Mouse (Mus musculus) left cerebral cortex, adult 11 months (tissue): ENCODE data around the gene Ankrd34a.

Experiments used
- DNase-seq: peaks from one replicate; pipeline ENCODE4 v3.0.0; 2022; ENCODE audit warnings: low spot score

Gene Ankrd34a

DNA sequence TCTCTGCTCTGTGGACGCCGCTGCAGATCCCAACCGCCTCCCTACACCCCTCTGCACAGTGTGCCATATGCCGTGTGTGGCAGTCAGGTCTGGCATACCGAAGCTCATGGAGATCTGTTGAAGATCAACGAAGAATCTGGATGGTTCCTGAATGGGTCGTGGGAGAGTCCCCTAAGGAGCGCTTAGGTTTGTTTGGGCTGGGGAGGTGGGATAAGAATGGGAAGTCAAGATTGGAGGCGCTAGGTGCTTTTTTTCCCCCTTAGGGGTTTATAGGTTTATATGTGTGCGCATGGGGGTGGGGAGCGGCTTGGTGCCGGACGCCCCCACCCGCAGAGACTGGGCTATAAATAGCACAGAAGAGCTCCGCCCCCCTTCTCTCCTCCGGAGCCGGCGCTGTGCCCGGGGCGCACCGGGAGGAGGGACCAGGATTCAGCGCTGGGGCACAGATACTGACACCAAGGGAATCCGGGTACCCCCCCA is at the start of gene Ankrd34a:
Ankrd34a (plus strand) TSS at position 409 of the 480 bp plus-strand sequence.
- peak; percentile 78 for DNase-seq

DNA sequence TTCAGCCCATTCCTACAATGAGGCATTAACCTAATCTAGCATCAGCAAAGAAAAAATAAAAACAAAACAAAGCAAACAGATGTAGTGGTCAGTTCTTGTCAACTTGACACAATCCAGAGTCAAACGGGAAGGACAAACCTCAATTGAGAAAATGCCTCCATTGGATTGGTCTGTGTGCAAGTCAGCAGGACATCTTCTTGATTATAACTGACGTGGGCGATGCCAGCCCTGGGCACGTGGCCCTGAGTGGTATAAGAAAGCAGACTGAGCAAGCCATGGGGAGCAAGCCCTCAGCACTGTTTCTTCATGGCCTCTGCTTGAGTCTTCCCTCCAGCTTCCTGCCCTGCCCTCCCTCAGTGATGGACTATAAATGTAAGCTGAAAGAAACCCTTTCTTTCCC is 49.6 kb upstream of the Ankrd34a start:
- no peak for DNase-seq

DNA sequence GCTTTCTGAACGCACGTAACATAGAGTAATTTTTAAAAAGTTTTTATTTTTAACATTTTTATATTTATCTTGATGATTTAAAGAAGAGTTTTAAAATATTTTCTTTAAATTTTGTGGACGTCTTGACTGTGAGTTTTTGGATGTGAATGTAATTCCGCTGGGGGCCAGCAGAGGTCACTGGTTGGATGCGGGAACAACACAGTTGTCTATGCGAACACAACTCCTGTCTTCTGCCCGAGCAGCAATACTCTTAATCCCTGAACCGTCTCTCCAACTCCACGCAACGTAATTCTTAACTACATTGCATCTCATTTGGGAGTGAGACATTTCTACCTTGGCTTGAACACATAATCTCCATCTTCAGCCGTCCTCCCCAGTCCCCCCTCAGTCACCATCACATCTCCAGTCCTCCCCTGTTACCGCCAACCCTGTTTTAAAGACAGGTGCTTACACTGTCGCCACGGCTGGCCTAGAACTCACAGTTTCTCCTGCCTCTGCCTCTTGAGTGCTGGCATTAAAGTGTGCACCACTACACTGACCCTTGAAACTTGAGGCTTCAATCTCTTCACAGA is 49.0 kb upstream of the Ankrd34a start:
- DNase-seq, result peak; percentile 41

DNA sequence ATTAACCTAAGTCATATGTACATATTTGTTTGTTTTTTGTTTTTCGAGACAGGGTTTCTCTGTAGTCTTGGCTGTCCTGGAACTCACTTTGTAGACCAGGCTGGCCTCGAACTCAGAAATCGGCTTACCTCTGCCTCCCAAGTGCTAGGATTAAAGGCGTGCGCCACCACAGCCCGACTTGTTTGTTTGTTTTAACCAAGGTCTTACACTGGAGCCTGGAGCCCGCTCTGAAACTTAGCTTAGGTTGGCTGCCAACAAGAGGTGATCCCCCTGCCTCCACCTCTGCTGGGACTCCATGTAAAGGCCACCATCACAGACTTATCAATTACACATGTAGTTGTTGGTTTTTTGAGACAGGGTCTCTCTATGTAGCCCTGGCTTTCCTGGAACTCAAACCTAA is 47.6 kb upstream of the Ankrd34a start:
- no peak for DNase-seq

DNA sequence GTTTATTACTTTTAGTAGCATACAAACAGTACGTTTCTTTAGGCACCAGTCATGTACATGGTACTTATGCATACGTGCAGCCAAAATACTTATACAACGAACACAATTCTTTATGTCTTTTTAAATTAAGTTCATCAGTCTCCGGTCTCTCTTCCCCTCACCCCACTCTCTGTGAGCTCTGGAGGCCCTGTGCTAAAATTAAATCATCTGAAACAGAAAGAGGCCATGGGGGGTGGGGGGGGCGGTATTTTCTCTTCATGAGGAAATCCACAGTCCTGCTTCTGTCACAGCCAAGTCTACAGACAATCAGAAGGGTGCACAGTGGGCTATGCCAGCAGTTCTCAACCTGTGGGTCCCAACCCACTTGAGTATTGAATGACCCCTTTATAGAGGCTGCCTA is 47.1 kb upstream of the Ankrd34a start:
- DNase-seq, result no peak

DNA sequence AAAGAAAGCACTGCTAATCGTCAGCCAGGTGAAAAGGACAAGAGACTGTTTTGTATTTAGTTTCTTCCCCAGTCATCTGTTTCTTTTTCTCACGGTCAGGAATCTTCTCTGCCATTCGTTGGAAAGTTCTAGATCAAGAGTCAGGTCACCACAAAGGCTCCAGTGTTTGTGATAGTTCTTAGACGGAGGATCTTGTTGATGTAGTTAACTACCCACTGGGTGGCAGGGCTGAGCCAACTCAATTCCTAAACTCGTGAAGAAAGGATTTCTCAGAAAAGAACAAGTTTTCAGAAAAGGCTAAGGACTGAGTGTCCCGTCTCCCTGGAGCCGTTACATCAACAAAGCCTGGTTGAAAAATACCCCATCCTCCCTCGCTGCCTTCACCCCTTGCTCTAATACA is 45.2 kb upstream of the Ankrd34a start:
- no peak for DNase-seq

DNA sequence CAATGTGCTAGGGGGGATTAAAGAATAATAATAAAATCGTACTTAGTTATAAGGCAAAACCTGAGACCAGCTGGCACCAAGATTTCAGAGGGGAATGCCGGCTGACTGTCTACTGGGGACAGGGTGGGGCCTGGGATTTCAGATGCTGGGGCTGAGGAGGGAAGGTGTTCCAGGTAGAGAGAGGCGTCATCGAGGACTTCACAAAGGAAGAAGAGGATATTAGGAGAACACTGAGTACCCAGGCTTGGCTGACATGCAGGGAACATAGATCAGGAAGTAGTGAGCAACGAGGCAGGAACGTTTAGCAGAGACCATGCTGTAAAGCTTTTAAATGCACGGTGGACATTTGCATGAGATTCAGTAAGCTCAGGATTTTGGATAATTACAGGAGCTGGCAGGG is 44.5 kb upstream of the Ankrd34a start:
- DNase-seq, result no peak

DNA sequence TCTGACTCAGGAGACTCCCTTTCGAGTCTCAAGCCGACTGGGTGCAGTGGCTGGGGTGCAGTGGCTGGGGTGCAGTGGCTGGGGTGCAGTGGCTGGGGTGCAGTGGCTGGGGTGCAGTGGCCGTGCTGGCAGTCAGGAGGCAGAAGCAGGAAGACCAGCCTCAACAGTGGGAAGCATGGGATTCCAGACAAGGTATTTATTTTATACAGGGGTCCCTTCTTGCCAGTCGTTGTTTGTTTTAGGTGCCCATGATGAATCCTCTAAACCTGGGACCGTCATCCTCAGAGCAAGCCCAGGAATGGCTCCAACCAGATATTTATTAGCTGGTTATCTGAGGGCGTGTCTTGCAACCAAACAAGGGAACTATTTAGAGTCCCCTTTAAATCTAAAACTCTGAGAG is 42.8 kb upstream of the Ankrd34a start:
- DNase-seq, result no peak

DNA sequence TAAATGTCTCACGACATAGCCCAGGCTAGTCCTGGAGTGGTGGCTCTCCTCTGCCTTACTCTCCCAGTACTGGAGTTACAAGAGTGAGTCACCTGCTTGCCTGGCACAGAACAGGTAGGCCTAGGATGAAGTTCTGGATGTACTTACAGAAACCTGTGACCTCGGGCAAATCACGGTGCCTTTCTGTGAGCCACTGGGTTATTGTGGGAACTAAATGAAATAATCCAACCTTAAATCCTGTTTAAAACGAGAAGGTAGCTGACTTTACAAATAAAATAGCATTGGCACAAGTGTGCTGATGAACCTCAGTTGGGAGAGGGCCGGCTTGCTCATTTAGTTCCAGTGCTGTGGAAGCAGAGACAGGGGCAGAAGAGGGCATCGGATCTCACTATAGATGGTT is 42.2 kb upstream of the Ankrd34a start:
- DNase-seq, result no peak

DNA sequence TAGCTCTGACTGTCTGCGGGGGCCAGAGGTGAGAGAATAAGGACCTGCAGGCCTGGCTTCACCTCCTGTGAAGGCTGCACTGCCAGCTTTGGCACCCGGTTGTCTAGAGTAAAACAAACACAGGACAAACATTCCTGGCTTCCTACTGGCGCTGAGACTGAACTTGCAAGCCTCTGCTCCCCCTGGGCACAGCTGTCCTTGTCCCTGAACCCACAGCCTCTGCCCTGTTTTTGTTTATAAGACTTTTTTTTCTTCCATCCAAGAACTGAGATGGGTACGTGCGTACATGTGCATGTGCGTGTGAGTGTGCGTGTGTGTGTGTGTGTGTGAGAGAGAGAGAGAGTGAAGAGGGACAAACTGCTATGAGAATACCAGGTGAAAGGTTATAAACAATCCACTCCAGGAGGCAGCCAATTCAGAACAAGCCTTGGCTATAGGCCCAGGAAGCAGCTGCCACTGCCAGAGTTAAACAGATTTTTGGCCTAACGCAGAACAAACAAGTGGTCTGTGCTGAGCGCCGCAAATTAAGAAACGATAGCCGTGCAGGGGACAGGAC is 41.3 kb upstream of the Ankrd34a start:
- DNase-seq, result no peak

DNA sequence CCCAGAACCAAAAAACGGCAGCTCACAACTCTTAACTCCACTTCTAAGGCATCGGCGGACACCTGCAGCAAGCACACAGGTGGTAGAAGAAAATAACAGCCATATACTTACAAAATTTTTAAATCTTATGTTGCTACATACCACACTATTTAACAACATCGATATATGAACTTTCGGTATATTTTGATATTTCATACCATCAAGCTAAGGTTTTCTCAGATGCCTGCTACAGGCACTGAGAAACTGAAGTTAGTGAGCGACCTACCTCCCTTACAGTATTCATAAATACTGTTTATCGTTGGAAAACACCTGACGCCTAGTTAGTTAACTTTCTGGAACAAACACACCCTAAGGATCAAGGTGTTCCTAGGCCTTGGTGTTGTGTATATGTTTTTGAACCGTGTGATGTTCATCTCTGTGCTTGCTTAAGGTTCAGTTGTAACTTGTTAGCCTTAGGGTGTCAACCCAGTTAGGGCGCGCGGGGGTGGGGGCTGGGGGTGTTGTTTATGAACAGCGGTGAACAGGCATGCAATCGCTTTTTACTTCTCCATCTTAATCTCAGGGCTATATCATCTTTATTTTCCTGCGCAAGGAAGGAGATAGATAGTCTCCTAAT is 40.3 kb upstream of the Ankrd34a start:
- DNase-seq, result no peak

DNA sequence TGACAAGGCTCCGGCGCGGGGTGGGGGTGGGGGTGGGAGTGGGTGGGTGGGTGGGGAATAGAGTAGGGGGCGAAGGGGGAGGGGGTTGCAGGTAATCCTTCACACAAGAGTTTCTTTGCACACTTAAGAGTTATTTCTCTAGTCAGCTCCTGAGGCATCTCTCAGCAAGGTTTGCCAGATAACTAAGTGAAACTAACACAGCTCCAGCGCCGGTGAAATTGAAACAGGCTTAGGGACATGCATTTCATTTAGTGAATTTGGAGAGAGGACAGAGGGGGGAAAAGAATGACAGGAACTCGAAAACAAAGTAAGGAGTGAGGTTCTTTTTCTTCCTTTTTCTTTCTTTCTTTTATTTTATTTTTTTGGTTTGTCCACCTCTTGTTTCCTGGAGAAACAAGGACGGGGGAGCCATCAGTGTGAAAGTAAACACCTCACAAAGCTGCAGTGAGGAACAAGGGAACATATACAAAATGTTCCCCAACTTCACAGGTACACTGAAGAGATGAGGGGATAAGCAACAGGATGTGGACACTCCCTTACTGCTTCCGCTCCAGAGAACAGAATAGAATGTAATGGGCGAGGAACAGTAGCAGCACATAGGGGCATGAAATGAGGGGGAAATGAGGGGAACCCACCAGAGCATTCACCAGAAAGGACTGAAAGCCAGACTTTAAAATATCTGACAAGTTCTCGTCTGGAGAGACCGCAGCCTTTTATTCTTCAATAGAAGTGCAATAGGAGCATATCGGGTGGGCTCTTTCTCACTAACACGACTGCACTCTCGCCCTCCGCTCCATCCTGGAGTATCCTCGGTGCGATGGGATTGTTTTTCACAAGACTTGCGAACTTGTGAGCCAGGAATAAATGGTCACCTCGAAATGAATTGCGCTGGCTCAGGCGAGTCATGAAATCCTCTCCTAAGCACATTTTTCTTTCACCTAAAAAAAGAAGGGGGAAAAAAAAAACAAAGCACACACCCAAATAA is 39.5 kb upstream of the Ankrd34a start:
- no peak for DNase-seq

DNA sequence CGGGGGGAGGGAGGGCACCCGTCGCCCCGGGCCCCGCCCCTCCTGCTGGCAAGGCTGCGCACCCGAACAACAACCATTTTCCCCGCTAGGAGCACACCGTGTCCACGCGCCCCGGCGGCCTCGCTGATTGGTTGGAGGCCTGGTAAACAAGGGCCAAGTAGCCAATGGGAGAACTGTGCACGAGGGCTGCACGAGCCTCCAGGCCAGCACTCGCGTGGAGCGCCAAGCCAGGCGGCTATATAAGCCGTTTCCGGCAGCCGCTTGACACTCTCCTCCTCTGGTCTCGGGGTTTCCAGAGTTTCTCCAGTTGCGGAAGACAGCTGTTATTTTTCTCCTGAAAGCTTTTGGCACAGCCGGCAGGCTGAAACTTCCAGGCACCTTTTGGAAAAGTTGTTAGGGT is 38.7 kb upstream of the Ankrd34a start, which contains the start of gene Txnip:
Txnip (plus strand) TSS at position 264 of the 400 bp plus-strand sequence.
- DNase-seq, result peak; percentile 93

DNA sequence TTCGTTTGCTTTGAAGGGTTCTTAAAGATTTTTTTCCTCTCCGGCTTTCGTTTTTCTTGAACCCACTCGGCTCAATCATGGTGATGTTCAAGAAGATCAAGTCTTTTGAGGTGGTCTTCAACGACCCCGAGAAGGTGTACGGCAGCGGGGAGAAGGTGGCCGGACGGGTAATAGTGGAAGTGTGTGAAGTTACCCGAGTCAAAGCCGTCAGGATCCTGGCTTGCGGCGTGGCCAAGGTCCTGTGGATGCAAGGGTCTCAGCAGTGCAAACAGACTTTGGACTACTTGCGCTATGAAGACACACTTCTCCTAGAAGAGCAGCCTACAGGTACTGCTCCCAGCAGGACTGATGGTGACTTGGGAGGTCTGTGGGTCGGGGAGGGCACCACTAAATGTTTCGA is 38.3 kb upstream of the Ankrd34a start:
- no peak for DNase-seq

DNA sequence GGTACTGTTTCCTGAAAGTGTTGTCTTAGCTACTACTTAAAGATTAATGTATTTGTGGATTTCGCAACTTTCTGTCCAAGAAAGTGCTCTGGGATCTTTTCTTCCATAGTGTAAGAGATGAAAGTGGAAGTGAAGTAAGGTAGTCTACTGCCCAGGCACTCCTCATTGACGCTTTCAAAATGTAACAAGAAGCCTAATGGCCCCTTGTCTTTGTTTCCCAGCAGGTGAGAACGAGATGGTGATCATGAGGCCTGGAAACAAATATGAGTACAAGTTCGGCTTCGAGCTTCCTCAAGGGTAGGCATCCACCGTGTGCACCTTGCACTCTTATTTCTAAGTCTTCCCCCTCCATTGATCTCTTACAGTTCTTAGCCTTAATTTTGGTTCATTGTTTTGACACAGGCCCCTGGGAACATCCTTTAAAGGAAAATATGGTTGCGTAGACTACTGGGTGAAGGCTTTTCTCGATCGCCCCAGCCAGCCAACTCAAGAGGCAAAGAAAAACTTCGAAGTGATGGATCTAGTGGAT is 37.7 kb upstream of the Ankrd34a start:
- DNase-seq, result no peak

DNA sequence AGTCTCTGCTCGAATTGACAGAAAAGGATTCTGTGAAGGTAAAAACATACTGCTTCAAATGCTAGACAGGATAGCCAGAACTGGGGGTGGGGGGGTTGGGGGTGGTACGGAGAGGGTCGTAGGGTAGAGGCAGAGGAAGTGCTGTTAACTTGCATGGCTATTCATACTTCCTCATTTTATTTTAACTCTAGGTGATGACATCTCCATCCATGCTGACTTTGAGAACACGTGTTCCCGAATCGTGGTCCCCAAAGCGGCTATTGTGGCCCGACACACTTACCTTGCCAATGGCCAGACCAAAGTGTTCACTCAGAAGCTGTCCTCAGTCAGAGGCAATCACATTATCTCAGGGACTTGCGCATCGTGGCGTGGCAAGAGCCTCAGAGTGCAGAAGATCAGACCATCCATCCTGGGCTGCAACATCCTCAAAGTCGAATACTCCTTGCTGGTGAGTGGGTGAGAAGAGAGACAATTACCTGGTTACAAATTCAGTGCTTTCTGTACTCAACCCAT is 37.0 kb upstream of the Ankrd34a start:
- DNase-seq, result no peak

DNA sequence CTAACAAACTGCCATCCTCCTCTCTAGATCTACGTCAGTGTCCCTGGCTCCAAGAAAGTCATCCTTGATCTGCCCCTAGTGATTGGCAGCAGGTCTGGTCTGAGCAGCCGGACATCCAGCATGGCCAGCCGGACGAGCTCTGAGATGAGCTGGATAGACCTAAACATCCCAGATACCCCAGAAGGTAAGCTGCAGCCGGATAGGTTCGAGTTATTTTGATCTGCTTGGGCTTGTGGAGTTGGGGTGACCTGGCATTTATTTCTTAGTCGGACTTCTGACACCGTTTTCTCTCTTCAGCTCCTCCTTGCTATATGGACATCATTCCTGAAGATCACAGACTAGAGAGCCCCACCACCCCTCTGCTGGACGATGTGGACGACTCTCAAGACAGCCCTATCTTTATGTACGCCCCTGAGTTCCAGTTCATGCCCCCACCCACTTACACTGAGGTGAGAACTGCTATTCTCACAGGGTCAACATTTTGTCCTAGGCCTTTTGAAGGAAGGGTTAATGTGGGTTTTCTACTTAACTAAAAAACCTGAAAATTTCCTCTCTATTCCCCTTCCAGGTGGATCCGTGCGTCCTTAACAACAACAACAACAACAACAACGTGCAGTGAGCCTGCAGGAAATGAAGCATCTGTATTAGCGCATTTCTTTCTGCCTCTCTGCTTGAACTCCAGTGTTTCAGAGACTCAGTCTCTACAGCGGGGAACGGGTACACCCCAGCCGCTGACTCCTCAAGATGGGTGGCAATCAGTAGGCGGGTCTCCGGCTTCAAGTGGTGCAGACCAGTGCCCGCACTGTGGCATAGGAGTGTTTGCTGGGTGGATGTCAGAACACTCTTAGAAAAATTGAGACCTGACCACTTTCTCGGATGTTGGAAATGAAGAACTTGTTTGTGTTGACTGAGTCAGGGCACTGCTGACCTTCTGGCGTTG is 36.3 kb upstream of the Ankrd34a start:
- no peak for DNase-seq

DNA sequence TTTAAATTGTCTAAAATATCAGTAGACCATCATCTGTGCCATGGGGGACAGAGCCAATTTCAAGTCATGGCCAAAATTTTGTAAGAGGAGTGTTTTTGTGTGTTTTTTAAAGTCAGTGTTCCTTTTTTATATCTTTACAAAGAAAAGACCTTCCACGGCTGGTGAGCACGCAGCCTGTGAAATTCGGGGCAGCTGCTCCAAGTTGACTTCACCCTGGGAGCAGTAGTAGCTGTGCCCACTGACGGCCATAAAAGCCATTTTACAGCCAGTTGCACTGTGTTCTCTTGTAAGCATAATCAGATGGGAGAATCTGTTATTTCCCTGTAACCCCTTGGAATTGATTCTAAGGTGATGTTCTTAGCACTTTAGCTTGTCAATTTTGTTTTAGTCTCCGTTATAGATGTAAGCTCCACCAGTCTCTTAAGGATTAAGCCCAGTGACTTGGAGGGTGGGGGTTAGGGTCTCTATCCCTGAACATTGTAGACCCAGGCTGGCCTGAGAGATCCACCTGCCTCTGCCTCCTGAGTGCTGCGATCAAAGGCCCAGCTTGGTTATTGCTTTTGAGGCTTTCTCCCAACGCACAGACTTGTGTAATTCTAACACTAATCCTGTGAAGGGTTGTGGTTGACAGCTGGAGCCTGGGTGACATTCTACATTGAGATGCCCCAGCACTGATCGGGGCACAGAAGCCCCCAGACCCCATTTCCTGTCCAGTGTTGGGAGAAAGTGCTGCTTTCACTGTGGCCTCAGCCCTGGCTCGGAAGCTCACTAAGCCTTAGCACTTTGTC is 35.4 kb upstream of the Ankrd34a start:
- DNase-seq, result no peak

DNA sequence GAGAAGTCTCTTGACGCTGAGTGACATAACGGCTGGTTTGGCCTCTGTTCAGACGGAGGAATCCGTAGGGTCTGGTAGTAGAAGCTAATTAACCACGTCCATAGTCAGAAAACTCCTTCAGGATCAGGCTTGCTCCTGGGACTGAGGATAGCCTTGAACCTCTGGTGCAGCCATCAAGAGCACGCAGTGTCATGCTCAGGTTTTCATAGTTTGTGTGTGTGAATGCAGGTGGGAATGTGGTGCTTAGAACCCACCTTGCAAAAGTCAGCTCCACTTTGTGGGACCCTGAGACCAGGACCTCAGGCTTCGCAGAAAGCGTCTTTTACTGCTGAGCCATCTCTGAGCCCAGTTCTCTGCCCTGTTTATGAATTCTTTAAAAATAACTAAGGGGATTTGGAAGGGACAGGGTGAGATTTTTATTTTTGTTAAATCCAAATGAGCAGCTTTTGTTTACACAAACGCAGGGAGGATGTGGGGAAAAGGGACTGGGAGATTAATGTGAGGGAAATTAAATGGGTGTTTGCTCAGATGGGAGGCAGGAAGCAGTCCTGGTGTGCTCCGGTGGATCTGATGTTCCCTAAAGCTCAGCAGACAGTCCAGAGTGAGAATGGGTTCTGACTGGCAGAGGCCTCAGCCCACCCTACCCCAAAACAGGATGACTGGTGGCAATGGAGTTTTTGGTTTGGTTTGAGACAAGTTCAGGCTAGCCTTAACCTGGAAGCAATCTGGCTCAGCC is 34.3 kb upstream of the Ankrd34a start:
- DNase-seq, result no peak
